Mouse (Mus musculus): ENCODE results near the gene Hamp. TPM values are rescaled to one million over a fixed set of nuclear protein-coding genes. Genes with fewer than 3 reads are reported as not detected.

The Hamp gene
- polyA plus RNA-seq, 1 experiment from 2014 or later = 22.2 TPM

GRCm38 (mm10) chr7:30968611-30969010 lies 24.8 kb upstream of the Hamp start:
- Histone ChIP-seq H3K27ac (replicated peaks) (no peak overlapping the region), H3K9ac (no peak overlapping the region), H3K4me2 (no peak overlapping the region), H3K27me3 (peaks cover 25% of the 10 kb centered on the region), H3K9me3 (replicated peaks) (no peaks in the 10 kb centered on the region), H3K36me3 (replicated peaks) (no peaks in the 10 kb centered on the region), H3K4me3 (replicated peaks) (no peak overlapping the region), H3K4me1 (replicated peaks) (peaks cover 12% of the 10 kb centered on the region; the same call in 1 of the 2 replicates)
- no peak for ATAC-seq (ENCODE audit: insufficient read depth)
- 73% methylated on average over 8 of the region's 8 CpGs for WGBS (ENCODE audit: insufficient replicate concordance)

- H3K4me1 ChIP-seq (replicated peaks) = peaks cover 7% of the 10 kb centered on the region; the same call in 1 of the 2 replicates
- peaks cover 6% of the 10 kb centered on the region for H3K27me3 ChIP-seq
- H3K36me3 ChIP-seq (replicated peaks) = no peaks in the 10 kb centered on the region
- ATAC-seq (ENCODE audit: insufficient read depth) = no peak
- H3K27ac ChIP-seq (replicated peaks) = no peak overlapping the region
- H3K4me3 ChIP-seq (replicated peaks) = no peak overlapping the region
- H3K9me3 ChIP-seq (replicated peaks) = no peaks in the 10 kb centered on the region
- no peak overlapping the region for H3K9ac ChIP-seq
- H3K4me2 ChIP-seq = no peak overlapping the region
- 44% methylated on average over 3 of the region's 3 CpGs for WGBS (ENCODE audit: insufficient replicate concordance)
These were observed 22.8 kb upstream of the Hamp start for GRCm38 (mm10) chr7:30966657-30967056.

GRCm38 (mm10) chr7:30965677-30966076 lies 21.8 kb upstream of the Hamp start:
- WGBS (ENCODE audit: insufficient replicate concordance) = 71% methylated on average over 14 of the region's 14 CpGs
- Histone ChIP-seq H3K9ac (no peak overlapping the region), H3K36me3 (replicated peaks) (no peaks in the 10 kb centered on the region), H3K27ac (replicated peaks) (no peak overlapping the region), H3K4me1 (replicated peaks) (peaks cover 7% of the 10 kb centered on the region; the same call in 1 of the 2 replicates), H3K4me3 (replicated peaks) (no peak overlapping the region), H3K4me2 (no peak overlapping the region), H3K27me3 (peaks cover 2% of the 10 kb centered on the region; the same call in 1 of the 2 replicates), H3K9me3 (replicated peaks) (no peaks in the 10 kb centered on the region)
- ATAC-seq (ENCODE audit: insufficient read depth) = no peak

GRCm38 (mm10) chr7:30964366-30964765 lies 20.5 kb upstream of the Hamp start:
- Histone ChIP-seq H3K27ac (replicated peaks) (no peak overlapping the region), H3K9ac (no peak overlapping the region), H3K4me3 (replicated peaks) (no peak overlapping the region), H3K36me3 (replicated peaks) (no peaks in the 10 kb centered on the region), H3K4me2 (no peak overlapping the region), H3K27me3 (no peaks in the 10 kb centered on the region), H3K9me3 (replicated peaks) (no peaks in the 10 kb centered on the region), H3K4me1 (replicated peaks) (peaks cover 10% of the 10 kb centered on the region; the same call in 1 of the 2 replicates)
- ATAC-seq (ENCODE audit: insufficient read depth) = no peak
- 72% methylated on average over 7 of the region's 7 CpGs for WGBS (ENCODE audit: insufficient replicate concordance)

- no peak overlapping the region for H3K27ac ChIP-seq (replicated peaks)
These were observed 19.0 kb upstream of the Hamp start for GRCm38 (mm10) chr7:30962862-30963261.

GRCm38 (mm10) chr7:30959786-30960349 lies 16.0 kb upstream of the Hamp start:
- WGBS (ENCODE audit: insufficient replicate concordance) = 71% methylated on average over 6 of the region's 6 CpGs
- H3K27ac ChIP-seq (replicated peaks) = no peak overlapping the region
- H3K9ac ChIP-seq = no peak overlapping the region
- peaks cover 35% of the 10 kb centered on the region for H3K4me1 ChIP-seq (replicated peaks)
- no peaks in the 10 kb centered on the region for H3K27me3 ChIP-seq
- peaks cover 19% of the 10 kb centered on the region for H3K36me3 ChIP-seq (replicated peaks)
- H3K4me2 ChIP-seq = no peak overlapping the region
- no peak for ATAC-seq (ENCODE audit: insufficient read depth)
- no peak overlapping the region for H3K4me3 ChIP-seq (replicated peaks)
- H3K9me3 ChIP-seq (replicated peaks) = no peaks in the 10 kb centered on the region

More at GRCm38 (mm10) chr7:30962862-30963261, 19.0 kb upstream of the Hamp start:
- Histone ChIP-seq H3K36me3 (replicated peaks) (peaks cover 11% of the 10 kb centered on the region; the same call in 1 of the 2 replicates), H3K4me3 (replicated peaks) (no peak overlapping the region), H3K9ac (no peak overlapping the region), H3K4me2 (no peak overlapping the region), H3K9me3 (replicated peaks) (no peaks in the 10 kb centered on the region), H3K27me3 (no peaks in the 10 kb centered on the region), H3K4me1 (replicated peaks) (peaks cover 22% of the 10 kb centered on the region)
- no peak for ATAC-seq (ENCODE audit: insufficient read depth)
- WGBS (ENCODE audit: insufficient replicate concordance) = 63% methylated on average over 5 of the region's 5 CpGs

GRCm38 (mm10) chr7:30958866-30959487 lies 15.1 kb upstream of the Hamp start:
- WGBS (ENCODE audit: insufficient replicate concordance) = 93% methylated on average over 9 of the region's 9 CpGs
- no peak for ATAC-seq (ENCODE audit: insufficient read depth)
- Histone ChIP-seq H3K4me3 (replicated peaks) (no peak overlapping the region), H3K36me3 (replicated peaks) (peaks cover 28% of the 10 kb centered on the region), H3K9ac (no peak overlapping the region), H3K4me2 (no peak overlapping the region), H3K9me3 (replicated peaks) (no peaks in the 10 kb centered on the region), H3K27me3 (no peaks in the 10 kb centered on the region), H3K4me1 (replicated peaks) (peaks cover 43% of the 10 kb centered on the region), H3K27ac (replicated peaks) (no peak overlapping the region)

- H3K4me2 ChIP-seq = peak overlapping the region; percentile 93
- H3K9me3 ChIP-seq (replicated peaks) = no peaks in the 10 kb centered on the region
- no peak for ATAC-seq (ENCODE audit: insufficient read depth)
- H3K4me1 ChIP-seq (replicated peaks) = peaks cover 44% of the 10 kb centered on the region
- peak overlapping the region; percentile 98 for H3K9ac ChIP-seq
- H3K4me3 ChIP-seq (replicated peaks) = peak overlapping the region; percentile 96
- WGBS (ENCODE audit: insufficient replicate concordance) = 78% methylated on average over 28 of the region's 28 CpGs
- H3K27me3 ChIP-seq = no peaks in the 10 kb centered on the region
- H3K36me3 ChIP-seq (replicated peaks) = peaks cover 35% of the 10 kb centered on the region
- H3K27ac ChIP-seq (replicated peaks) = peak overlapping the region; percentile 93; the same call in 1 of the 2 replicates
These were observed 14.5 kb upstream of the Hamp start for GRCm38 (mm10) chr7:30958109-30958865.

GRCm38 (mm10) chr7:30957367-30957783 lies 13.5 kb upstream of the Hamp start:
- H3K27me3 ChIP-seq = no peaks in the 10 kb centered on the region
- H3K4me2 ChIP-seq = peak overlapping the region; percentile 93
- H3K9me3 ChIP-seq (replicated peaks) = no peaks in the 10 kb centered on the region
- peaks cover 51% of the 10 kb centered on the region for H3K4me1 ChIP-seq (replicated peaks)
- peak overlapping the region; percentile 98 for H3K9ac ChIP-seq
- under 1% methylated on average over 43 of the region's 43 CpGs for WGBS (ENCODE audit: insufficient replicate concordance)
- H3K36me3 ChIP-seq (replicated peaks) = peaks cover 44% of the 10 kb centered on the region
- ATAC-seq (ENCODE audit: insufficient read depth) = peak; percentile 76
- H3K4me3 ChIP-seq (replicated peaks) = peak overlapping the region; percentile 96
- H3K27ac ChIP-seq (replicated peaks) = peak overlapping the region; percentile 93

GRCm38 (mm10) chr7:30956756-30957366 lies 13.0 kb upstream of the Hamp start, which contains the start of gene Usf2:
Gene Usf2 (minus strand): TSS chr7:30956803.
- peaks cover 51% of the 10 kb centered on the region for H3K4me1 ChIP-seq (replicated peaks)

GRCm38 (mm10) chr7:30956357-30956751 lies 12.5 kb upstream of the Hamp start:
- no peaks in the 10 kb centered on the region for H3K27me3 ChIP-seq
- no peaks in the 10 kb centered on the region for H3K9me3 ChIP-seq (replicated peaks)
- H3K36me3 ChIP-seq (replicated peaks) = peaks cover 55% of the 10 kb centered on the region
- peak overlapping the region; percentile 96 for H3K4me3 ChIP-seq (replicated peaks)
- H3K4me1 ChIP-seq (replicated peaks) = peaks cover 51% of the 10 kb centered on the region
- H3K9ac ChIP-seq = peak overlapping the region; percentile 98
- H3K4me2 ChIP-seq = peak overlapping the region; percentile 93
- 2% methylated on average over 33 of the region's 49 CpGs for WGBS (ENCODE audit: insufficient replicate concordance)
- ATAC-seq (ENCODE audit: insufficient read depth) = peak; percentile 23
- peak overlapping the region; percentile 93 for H3K27ac ChIP-seq (replicated peaks)

More at GRCm38 (mm10) chr7:30956756-30957366, 13.0 kb upstream of the Hamp start, which contains the start of gene Usf2:
- peak within 1 kb of the TSS; percentile 96 for H3K4me3 ChIP-seq (replicated peaks)
- peak within 1 kb of the TSS; percentile 98 for H3K9ac ChIP-seq
- peak within 1 kb of the TSS; percentile 93 for H3K4me2 ChIP-seq
- ATAC-seq (ENCODE audit: insufficient read depth) = peak; percentile 19
- WGBS (ENCODE audit: insufficient replicate concordance) = under 1% methylated on average over 62 of the region's 82 CpGs
- peaks cover 50% of the 10 kb centered on the region for H3K36me3 ChIP-seq (replicated peaks)
- peak within 1 kb of the TSS; percentile 93 for H3K27ac ChIP-seq (replicated peaks)
- H3K27me3 ChIP-seq = no peaks in the 10 kb centered on the region
- no peaks in the 10 kb centered on the region for H3K9me3 ChIP-seq (replicated peaks)
